Comparison of ENCODE assay signal across 23 mouse cellular contexts in the genomic region with DNA sequence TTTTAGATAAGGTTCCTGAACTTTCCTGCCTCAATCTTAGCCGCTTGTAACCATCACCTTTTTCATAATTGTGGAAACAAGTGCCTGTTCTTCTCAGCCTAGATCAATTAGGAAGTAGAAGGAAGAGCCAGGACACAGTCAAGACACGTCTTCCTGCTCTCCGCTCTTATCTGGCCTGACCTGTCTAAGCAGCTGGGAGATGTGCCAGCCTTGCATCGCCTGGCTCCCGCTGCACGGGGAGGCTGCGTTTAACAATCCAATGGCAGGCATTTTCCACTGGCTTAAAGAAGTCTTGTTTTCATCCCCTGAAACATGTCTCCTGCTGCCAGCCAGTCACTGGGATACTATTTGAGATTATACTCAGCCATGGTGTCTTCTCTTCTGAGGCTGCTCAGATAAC.
DNase-seq lines count a peak whose midpoint lies in the region; ATAC-seq lines count a peak whose summit lies in the region.
"Had no signal": no experiment of that assay in that cellular context is flagged by ENCODE, and none has a peak within 500 bp of the region (broad histone marks: within the 10 kb centered on the region; RNA-seq: fewer than 3 reads in every experiment).

No protein-coding gene starts in this region.

- no peak for ATAC-seq in cerebellum, adult (ENCODE audit: insufficient number of reproducible peaks, low FRiP score, low TSS enrichment)
- ATAC-seq in heart, embryonic 16.5 days (replicated peaks; ENCODE audit: extremely low read depth, insufficient read depth, low FRiP score) = peak; percentile 41; the same call in 1 of the 2 replicates
- no peak for ATAC-seq in heart, embryonic 11.5 days (replicated peaks; ENCODE audit: insufficient number of reproducible peaks, low FRiP score, low TSS enrichment)
- ATAC-seq: CD4-positive, CD25-positive, alpha-beta regulatory T cell, adult 4 months; forebrain, embryonic 15.5 days had no signal

- DNase-seq in cerebellum, postnatal 25 days = peak; percentile 13 to 46
- peak; percentile 6 for DNase-seq in urinary bladder, postnatal 14 days (ENCODE audit: low spot score)
- no peak for DNase-seq in urinary bladder, postnatal 36 days (ENCODE audit: low spot score in 2 of 2)
- no peak for DNase-seq in thymus, postnatal 0 days (ENCODE audit: low spot score)
- DNase-seq: adrenal gland, postnatal 25 days; cerebellum, adult 11-12 months; kidney, adult 11 months; layer of hippocampus, adult 9-11 months; lung, postnatal 4 days; right cerebral cortex, adult 18-20 months; right cerebral cortex, postnatal 4 days; thymus, adult 18-20 months had no signal

- 23% methylated on average over 7 of the region's 7 CpGs for WGBS in heart, embryonic 16.5 days
- WGBS in heart, embryonic 11.5 days (ENCODE audit: insufficient replicate concordance) = 41% methylated on average over 7 of the region's 7 CpGs

- H3K4me3 ChIP-seq in heart, embryonic 16.5 days (ENCODE audit: low read length) = no peak overlapping the region
- H3K4me3 ChIP-seq in heart, embryonic 11.5 days (ENCODE audit: low read depth, low read length) = no peak overlapping the region
- H3K4me3 ChIP-seq: embryonic facial prominence, embryonic 15.5 days; forebrain, embryonic 15.5 days; limb, embryonic 15.5 days; lung, embryonic 15.5 days; neural tube, embryonic 15.5 days had no signal

- H3K9ac ChIP-seq in heart, embryonic 16.5 days (ENCODE audit: low read length) = no peak overlapping the region
- no peak overlapping the region for H3K9ac ChIP-seq in heart, embryonic 11.5 days (ENCODE audit: low read depth, low read length)
- H3K9ac ChIP-seq: embryonic facial prominence, embryonic 15.5 days; forebrain, embryonic 15.5 days; limb, embryonic 15.5 days; liver, embryonic 14.5 days; lung, embryonic 15.5 days; neural tube, embryonic 15.5 days had no signal

- H3K27ac ChIP-seq in heart, embryonic 16.5 days (ENCODE audit: low read length) = no peak overlapping the region
- no peak overlapping the region for H3K27ac ChIP-seq in heart, embryonic 11.5 days (ENCODE audit: low read depth, low read length)
- H3K27ac ChIP-seq: embryonic facial prominence, embryonic 15.5 days; forebrain, embryonic 15.5 days; kidney, postnatal 0 days; limb, embryonic 15.5 days; liver, embryonic 14.5 days; lung, embryonic 15.5 days; neural tube, embryonic 15.5 days had no signal

- peaks cover 5% of the 10 kb centered on the region; the same call in 1 of the 2 replicates for H3K4me1 ChIP-seq in heart, embryonic 16.5 days (ENCODE audit: control insufficient read depth, insufficient read depth, low read length)
- peaks cover 6% of the 10 kb centered on the region for H3K4me1 ChIP-seq in heart, embryonic 11.5 days (ENCODE audit: control insufficient read depth, insufficient read depth, low read length)
- H3K4me1 ChIP-seq: embryonic facial prominence, embryonic 15.5 days; limb, embryonic 15.5 days; neural tube, embryonic 15.5 days had no signal

- H3K27me3 ChIP-seq in heart, embryonic 16.5 days (ENCODE audit: control insufficient read depth, insufficient read depth, low read length) = no peaks in the 10 kb centered on the region
- H3K27me3 ChIP-seq in heart, embryonic 11.5 days (ENCODE audit: control insufficient read depth, insufficient read depth, low read length) = no peaks in the 10 kb centered on the region
- H3K27me3 ChIP-seq: embryonic facial prominence, embryonic 15.5 days; forebrain, embryonic 15.5 days; limb, embryonic 15.5 days; lung, embryonic 15.5 days; neural tube, embryonic 15.5 days had no signal

- H3K9me3 ChIP-seq in heart, embryonic 16.5 days (replicated peaks; ENCODE audit: control insufficient read depth, low read length) = peaks cover 2% of the 10 kb centered on the region; the same call in 1 of the 2 replicates
- 0 out of 2 replicates have a peak, but pooled peaks cover 3% of the 10 kb centered on the region for H3K9me3 ChIP-seq in heart, embryonic 11.5 days (replicated peaks; ENCODE audit: control insufficient read depth, low read length)
- H3K9me3 ChIP-seq: embryonic facial prominence, embryonic 15.5 days; forebrain, embryonic 15.5 days; limb, embryonic 15.5 days; neural tube, embryonic 15.5 days had no signal

- H3K4me2 ChIP-seq in heart, embryonic 16.5 days (ENCODE audit: low read depth, low read length) = no peak overlapping the region; the same call in 1 of the 2 replicates
- H3K4me2 ChIP-seq in heart, embryonic 11.5 days = no peak overlapping the region
- H3K4me2 ChIP-seq: embryonic facial prominence, embryonic 15.5 days; forebrain, embryonic 15.5 days; limb, embryonic 15.5 days; lung, embryonic 15.5 days; neural tube, embryonic 15.5 days had no signal

- H3K36me3 ChIP-seq in heart, embryonic 16.5 days (ENCODE audit: control insufficient read depth, insufficient read depth) = no peaks in the 10 kb centered on the region
- H3K36me3 ChIP-seq in heart, embryonic 11.5 days (ENCODE audit: control insufficient read depth, insufficient read depth, low read length) = no peaks in the 10 kb centered on the region
- H3K36me3 ChIP-seq: embryonic facial prominence, embryonic 15.5 days; forebrain, embryonic 15.5 days; limb, embryonic 15.5 days; lung, embryonic 15.5 days; neural tube, embryonic 15.5 days had no signal

Comparison
In these comparisons a context has a peak if more than half of its experiments do, and no peak if none do; other contexts are left out.
1. DNase-seq: peak in cerebellum, postnatal 25 days (2 of 2) and urinary bladder, postnatal 14 days (single experiment); none in urinary bladder, postnatal 36 days (0 of 2) and thymus, postnatal 0 days (single experiment).